8 mouse cellular contexts compared by ENCODE assay signal in the genomic region with DNA sequence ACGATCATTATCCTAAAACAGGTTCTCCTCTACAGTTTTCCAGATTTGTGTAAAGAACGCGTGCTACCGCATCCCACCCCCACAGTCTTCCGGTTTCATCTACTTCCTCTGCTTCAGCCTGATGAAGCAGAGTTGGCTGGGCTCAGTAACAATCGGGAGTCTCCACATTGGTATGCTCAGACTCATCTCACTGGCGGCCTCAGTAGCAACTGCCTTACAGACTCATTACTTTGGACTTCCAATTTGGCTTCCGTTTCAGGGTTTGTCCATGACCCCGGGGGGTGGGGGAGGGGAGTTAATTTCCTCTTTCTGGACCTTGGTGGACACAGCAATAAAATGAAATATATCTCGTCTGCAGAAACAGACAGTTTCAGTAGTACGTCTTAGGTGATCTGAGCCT. TPM values are rescaled to one million over a fixed set of nuclear protein-coding genes. Genes with fewer than 3 reads are reported as not detected.
DNase-seq lines count a peak whose midpoint lies in the region; ATAC-seq and TF ChIP-seq lines count a peak whose summit lies in the region.
"Had no signal": no experiment of that assay in that cellular context is flagged by ENCODE, and none has a peak within 500 bp of the region (broad histone marks: within the 10 kb centered on the region; RNA-seq: fewer than 3 reads in every experiment).

No protein-coding gene starts in this region.

- no peak for TF ChIP-seq EP300 in lung, postnatal 0 days (IDR thresholded peaks at IDR 0.05)

- DNase-seq in lung, postnatal 0 days (ENCODE audit: low spot score) = peak; percentile 42
- no peak for DNase-seq in lung, postnatal 14 days
- DNase-seq in adrenal gland, postnatal 10 days = peak; percentile 76
- DNase-seq in heart, postnatal 14 days = peak; percentile 40 to 59
- no peak for DNase-seq in spleen, postnatal 14 days (ENCODE audit: low spot score in 2 of 2)

- ATAC-seq in lung, postnatal 0 days = peak; percentile 48; the same call in 1 of the 2 replicates
- ATAC-seq in liver, embryonic 15.5 days (ENCODE audit: insufficient read depth) = 0 out of 2 replicates have a peak, but pooled peaks have one; percentile 15
- no peak for ATAC-seq in forebrain, embryonic 12.5 days (ENCODE audit: low FRiP score)

- no peak for TF ChIP-seq CTCF in lung, postnatal 0 days (IDR thresholded peaks at IDR 0.05)

- no peak overlapping the region for H3K4me3 ChIP-seq in lung, postnatal 0 days (ENCODE audit: low read depth, low read length)
- no peak overlapping the region for H3K4me3 ChIP-seq in liver, embryonic 15.5 days (replicated peaks)
- no peak overlapping the region for H3K4me3 ChIP-seq in forebrain, embryonic 12.5 days (replicated peaks)
- H3K4me3 ChIP-seq: heart, embryonic 13.5 days had no signal

- intact Hi-C loops in heart, postnatal 14 days (cut with DNase I) = no loop called here

- no peak overlapping the region for H3K27ac ChIP-seq in lung, postnatal 0 days (ENCODE audit: low read length)
- H3K27ac ChIP-seq in liver, embryonic 15.5 days (replicated peaks) = no peak overlapping the region
- no peak overlapping the region for H3K27ac ChIP-seq in forebrain, embryonic 12.5 days
- H3K27ac ChIP-seq: heart, embryonic 13.5 days had no signal

- H3K4me1 ChIP-seq in lung, postnatal 0 days (ENCODE audit: insufficient read depth, low read depth, low read length) = peaks cover 3% of the 10 kb centered on the region; the same call in 1 of the 2 replicates
- no peaks in the 10 kb centered on the region for H3K4me1 ChIP-seq in liver, embryonic 15.5 days (replicated peaks)
- no peaks in the 10 kb centered on the region; the same call in 1 of the 2 replicates for H3K4me1 ChIP-seq in forebrain, embryonic 12.5 days

- WGBS in lung, postnatal 0 days = 49% methylated on average over 11 of the region's 11 CpGs
- WGBS in liver, embryonic 15.5 days (ENCODE audit: insufficient replicate concordance) = 49% methylated on average over 11 of the region's 11 CpGs
- WGBS in forebrain, embryonic 12.5 days = 82% methylated on average over 11 of the region's 11 CpGs

- H3K27me3 ChIP-seq in lung, postnatal 0 days (replicated peaks; ENCODE audit: insufficient read depth, low read length) = no peaks in the 10 kb centered on the region
- no peaks in the 10 kb centered on the region for H3K27me3 ChIP-seq in liver, embryonic 15.5 days
- no peaks in the 10 kb centered on the region for H3K27me3 ChIP-seq in forebrain, embryonic 12.5 days
- H3K27me3 ChIP-seq: heart, embryonic 13.5 days had no signal

- H3K4me2 ChIP-seq in lung, postnatal 0 days (replicated peaks; ENCODE audit: low read depth, low read length) = no peak overlapping the region
- peak overlapping the region; percentile 13; the same call in 1 of the 2 replicates for H3K4me2 ChIP-seq in liver, embryonic 15.5 days
- H3K4me2 ChIP-seq in forebrain, embryonic 12.5 days = no peak overlapping the region
- H3K4me2 ChIP-seq: heart, embryonic 13.5 days had no signal

- H3K36me3 ChIP-seq in lung, postnatal 0 days (ENCODE audit: insufficient read depth, low read length) = no peaks in the 10 kb centered on the region
- H3K36me3 ChIP-seq in liver, embryonic 15.5 days (replicated peaks) = no peaks in the 10 kb centered on the region
- H3K36me3 ChIP-seq in forebrain, embryonic 12.5 days (replicated peaks) = no peaks in the 10 kb centered on the region
- H3K36me3 ChIP-seq: heart, embryonic 13.5 days had no signal

- H3K9ac ChIP-seq in lung, postnatal 0 days (replicated peaks; ENCODE audit: low read depth) = no peak overlapping the region
- no peak overlapping the region for H3K9ac ChIP-seq in liver, embryonic 15.5 days
- H3K9ac ChIP-seq in forebrain, embryonic 12.5 days = no peak overlapping the region
- H3K9ac ChIP-seq: heart, embryonic 13.5 days had no signal

- no peaks in the 10 kb centered on the region for H3K9me3 ChIP-seq in lung, postnatal 0 days (ENCODE audit: low read length)
- H3K9me3 ChIP-seq in liver, embryonic 15.5 days (replicated peaks) = no peaks in the 10 kb centered on the region
- no peaks in the 10 kb centered on the region for H3K9me3 ChIP-seq in forebrain, embryonic 12.5 days
- H3K9me3 ChIP-seq: heart, embryonic 13.5 days had no signal

RNA-seq across cellular contexts. Expression of gene Gm12166, which starts 12.8 kb away (rescaled TPM):
- 8.0 and 8.3 TPM in 2 replicates for polyA plus RNA-seq in lung, postnatal 0 days (2015; fragmentation: Nextera tagmentation; extraction: Ambion mirVana)
- total RNA-seq in adrenal gland, postnatal 10 days (2021) = 1 to 10 TPM; 4.0 to 4.6 TPM
- 1 to 10 TPM; 2.3 to 3.1 TPM for total RNA-seq in heart, postnatal 14 days (2021)
- polyA plus RNA-seq in liver, embryonic 15.5 days (2015; fragmentation: Nextera tagmentation; extraction: Ambion mirVana) = 3.4 TPM in 2 replicates
- polyA plus RNA-seq in forebrain, embryonic 12.5 days (2016; fragmentation: Nextera tagmentation; extraction: Ambion mirVana) = 3.1 and 3.2 TPM in 2 replicates

RNA-seq across cellular contexts. Expression of gene Adam19, which starts 16.5 kb away (rescaled TPM):
- 11.4 and 12.4 TPM in 2 replicates for polyA plus RNA-seq in lung, postnatal 0 days (2015; fragmentation: Nextera tagmentation; extraction: Ambion mirVana)
- total RNA-seq in adrenal gland, postnatal 10 days (2021) = 10 to 100 TPM; 15.5 to 25.3 TPM
- 10 to 100 TPM; 56.8 to 77.7 TPM for total RNA-seq in heart, postnatal 14 days (2021)
- 0.93 and 0.98 TPM in 2 replicates for polyA plus RNA-seq in liver, embryonic 15.5 days (2015; fragmentation: Nextera tagmentation; extraction: Ambion mirVana)
- polyA plus RNA-seq in forebrain, embryonic 12.5 days (2016; fragmentation: Nextera tagmentation; extraction: Ambion mirVana) = 9.7 and 10.2 TPM in 2 replicates

RNA-seq across cellular contexts. Expression of gene Sox30, which starts 59.2 kb away (rescaled TPM):
- polyA plus RNA-seq in lung, postnatal 0 days (2015; fragmentation: Nextera tagmentation; extraction: Ambion mirVana) = 0.11 and 0.23 TPM in 2 replicates
- under 1 TPM; 0.24 to 0.36 TPM for total RNA-seq in adrenal gland, postnatal 10 days (2021)
- total RNA-seq in heart, postnatal 14 days (2021) = under 1 TPM; 0.14 to 0.24 TPM
- not detected in 2 replicates for polyA plus RNA-seq in liver, embryonic 15.5 days (2015; fragmentation: Nextera tagmentation; extraction: Ambion mirVana)
- 0.19 and 0.22 TPM in 2 replicates for polyA plus RNA-seq in forebrain, embryonic 12.5 days (2016; fragmentation: Nextera tagmentation; extraction: Ambion mirVana)

Comparison
In these comparisons a context has a peak if more than half of its experiments do, and no peak if none do; other contexts are left out.
1. DNase-seq: peak in lung, postnatal 0 days (single experiment), adrenal gland, postnatal 10 days (single experiment) and heart, postnatal 14 days (2 of 2); none in lung, postnatal 14 days (single experiment) and spleen, postnatal 14 days (0 of 2).